Mouse (Mus musculus) liver, embryonic 14.5 days (tissue): Measurements from ENCODE around the gene Bcl2l13.

ENCODE experiments used
- CTCF ChIP-seq: IDR thresholded peaks from 2 replicates; pipeline ENCODE4 v1.5.1; 2016; ENCODE audit warnings: antibody characterized with exemption, low read depth, control low read depth
- EP300 ChIP-seq: IDR thresholded peaks from 2 replicates; pipeline ENCODE4 v1.6.1; 2016; ENCODE audit warnings: antibody characterized with exemption, low read depth

GRCm38 (mm10) chr6:120796111-120796510 is 39.9 kb upstream of the Bcl2l13 start:
- TF ChIP-seq EP300 (no peak), CTCF (no peak)
